Mouse (Mus musculus) liver, embryonic 14.5 days (tissue): ENCODE results near the gene E130208F15Rik.

Experiments
- CTCF ChIP-seq: IDR thresholded peaks from 2 replicates; pipeline ENCODE4 v1.5.1; 2016; ENCODE audit warnings: antibody characterized with exemption, low read depth, control low read depth
- EP300 ChIP-seq: IDR thresholded peaks from 2 replicates; pipeline ENCODE4 v1.6.1; 2016; ENCODE audit warnings: antibody characterized with exemption, low read depth

- TF ChIP-seq CTCF (no peak), EP300 (no peak)
Observed at GRCm38 (mm10) chr7:30324300-30324944, 2.9 kb downstream of the E130208F15Rik start.
